Comparison of ENCODE assay signal across 9 mouse cellular contexts in the genomic region with DNA sequence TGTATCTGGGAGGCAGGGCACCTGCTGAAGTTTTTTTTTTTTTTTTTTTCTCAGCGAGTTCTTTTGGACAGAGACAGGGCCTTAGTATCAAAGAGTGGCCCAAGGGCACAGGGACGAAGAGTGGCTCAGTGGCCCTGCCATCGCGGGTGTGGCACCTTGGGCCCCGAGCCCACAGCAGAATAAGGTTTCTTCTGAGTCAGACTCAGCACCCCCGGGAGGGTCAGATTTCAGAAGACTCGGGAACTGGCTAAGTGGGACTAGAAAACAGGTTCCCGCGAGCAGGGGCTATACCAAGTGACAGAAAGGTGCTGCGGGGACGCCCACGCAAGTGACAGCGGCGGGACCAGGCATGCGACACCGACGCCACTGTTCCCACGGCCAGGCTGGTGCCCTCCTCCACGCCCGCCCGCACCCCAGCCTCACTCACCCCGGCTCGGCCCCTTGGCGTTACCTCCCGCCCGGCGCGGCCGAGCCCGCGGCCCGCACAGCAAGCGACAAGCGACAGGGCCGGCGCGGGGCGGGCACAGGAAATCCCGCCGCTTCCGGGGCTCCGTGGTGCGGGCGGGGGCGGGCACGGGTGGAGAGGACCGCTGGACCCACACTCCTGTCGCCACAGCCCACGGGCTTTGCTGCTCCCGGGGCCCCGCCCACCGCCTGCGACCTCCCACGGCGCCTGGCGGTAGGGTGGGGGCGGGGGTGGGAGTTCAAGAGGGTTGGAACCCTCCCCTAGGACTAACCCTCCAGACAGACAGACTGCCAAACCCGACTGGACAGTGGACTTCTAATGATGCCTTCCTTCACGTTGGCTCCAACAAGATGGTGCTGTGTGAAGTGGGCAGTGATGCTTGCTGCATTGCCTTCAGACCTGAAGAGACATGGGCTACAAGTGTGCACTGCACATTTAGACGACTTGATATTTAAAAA. TPM values are rescaled to one million over a fixed set of nuclear protein-coding genes. Genes with fewer than 3 reads are reported as not detected.
DNase-seq lines count a peak whose midpoint lies in the region; ATAC-seq lines count a peak whose summit lies in the region.
"Had no signal": no experiment of that assay in that cellular context is flagged by ENCODE, and none has a peak within 500 bp of the region (broad histone marks: within the 10 kb centered on the region; RNA-seq: fewer than 3 reads in every experiment).

A gene (minus strand): TSS at position 534 of the 924 bp plus-strand sequence.

- WGBS in intestine, embryonic 14.5 days, result 3% methylated on average over 58 of the region's 60 CpGs
- 2% methylated on average over 58 of the region's 60 CpGs for WGBS in limb, embryonic 10.5 days
- WGBS in midbrain, embryonic 15.5 days, result 2% methylated on average over 54 of the region's 60 CpGs

- H3K27me3 ChIP-seq in intestine, embryonic 14.5 days (replicated peaks; ENCODE audit: control insufficient read depth, insufficient read depth, low read length), result no peaks in the 10 kb centered on the region
- H3K27me3 ChIP-seq in limb, embryonic 10.5 days (ENCODE audit: low read depth, poor library complexity, severe bottlenecking), result peaks cover 18% of the 10 kb centered on the region
- no peaks in the 10 kb centered on the region for H3K27me3 ChIP-seq in midbrain, embryonic 15.5 days (replicated peaks)

- H3K36me3 ChIP-seq in intestine, embryonic 14.5 days (ENCODE audit: control insufficient read depth, insufficient read depth, low read length), result no peaks in the 10 kb centered on the region
- no peaks in the 10 kb centered on the region for H3K36me3 ChIP-seq in limb, embryonic 10.5 days
- no peaks in the 10 kb centered on the region for H3K36me3 ChIP-seq in midbrain, embryonic 15.5 days (replicated peaks)

- no peaks in the 10 kb centered on the region for H3K4me1 ChIP-seq in intestine, embryonic 14.5 days (replicated peaks; ENCODE audit: control insufficient read depth, insufficient read depth, low read length)
- peaks cover 8% of the 10 kb centered on the region for H3K4me1 ChIP-seq in limb, embryonic 10.5 days
- 0 out of 2 replicates have a peak, but pooled peaks cover 6% of the 10 kb centered on the region for H3K4me1 ChIP-seq in midbrain, embryonic 15.5 days

- no peaks in the 10 kb centered on the region for H3K9me3 ChIP-seq in intestine, embryonic 14.5 days (ENCODE audit: control insufficient read depth, low read length)
- no peaks in the 10 kb centered on the region for H3K9me3 ChIP-seq in limb, embryonic 10.5 days (replicated peaks)
- H3K9me3 ChIP-seq in midbrain, embryonic 15.5 days, result 0 out of 2 replicates have a peak, but pooled peaks cover under 1% of the 10 kb centered on the region

- ATAC-seq in intestine, embryonic 14.5 days (replicated peaks; ENCODE audit: low FRiP score, low TSS enrichment, low read depth), result peak; percentile 43; the same call in 1 of the 2 replicates
- ATAC-seq in midbrain, embryonic 15.5 days (replicated peaks), result peak; percentile 84

- H3K4me3 ChIP-seq in intestine, embryonic 14.5 days (ENCODE audit: low read depth, low read length), result peak within 1 kb of the TSS; percentile 52
- H3K4me3 ChIP-seq in limb, embryonic 10.5 days, result peak within 1 kb of the TSS; percentile 65
- H3K4me3 ChIP-seq in midbrain, embryonic 15.5 days, result peak within 1 kb of the TSS; percentile 87

- H3K27ac ChIP-seq in intestine, embryonic 14.5 days (ENCODE audit: low read depth), result no peak within 1 kb of the TSS
- peak within 1 kb of the TSS; percentile 69 for H3K27ac ChIP-seq in limb, embryonic 10.5 days
- peak within 1 kb of the TSS; percentile 43 for H3K27ac ChIP-seq in midbrain, embryonic 15.5 days

- peak; percentile 93 for DNase-seq in heart, adult 11 months
- no peak for DNase-seq in heart, adult 8-10 months (ENCODE audit: low spot score)
- peak; percentile 73 to 83 for DNase-seq in cerebellum, postnatal 25 days
- peak; percentile 15 to 55 for DNase-seq in gastrocnemius, adult 8-10 months (ENCODE audit: low spot score in 2 of 2)
- peak; percentile 54 for DNase-seq in intestine, embryonic 14.5 days (ENCODE audit: low spot score)
- DNase-seq in limb, embryonic 10.5 days (ENCODE audit: low spot score), result peak; percentile 48
- DNase-seq in urinary bladder, adult 2 months (ENCODE audit: low spot score), result peak; percentile 42

- peak within 1 kb of the TSS; percentile 56 for H3K9ac ChIP-seq in intestine, embryonic 14.5 days (ENCODE audit: low read length)
- H3K9ac ChIP-seq in midbrain, embryonic 15.5 days, result peak within 1 kb of the TSS; percentile 86

- peak within 1 kb of the TSS; percentile 99 for H3K4me2 ChIP-seq in intestine, embryonic 14.5 days (ENCODE audit: low read length)
- H3K4me2 ChIP-seq in midbrain, embryonic 15.5 days, result peak within 1 kb of the TSS; percentile 86

RNA-seq across cellular contexts. Expression of the gene that starts here (rescaled TPM):
- total RNA-seq in heart, adult 8-10 months (2022), result 1 to 10 TPM; 5.4 to 6.8 (median 6.5) TPM
- total RNA-seq in gastrocnemius, adult 8-10 months (2022), result 10 to 100 TPM in 3 of 4 experiments, 1 to 10 TPM in 1; 9.8 to 16.3 (median 13.7) TPM
- 0.41 and 0.71 TPM in 2 replicates for polyA plus RNA-seq in intestine, embryonic 14.5 days (2014; fragmentation: Nextera tagmentation; extraction: Ambion mirVana)
- 0.08 and 0.11 TPM in 2 replicates for polyA plus RNA-seq in limb, embryonic 10.5 days (2016; fragmentation: Nextera tagmentation; extraction: Ambion mirVana)
- polyA plus RNA-seq in midbrain, embryonic 15.5 days (2015; fragmentation: Nextera tagmentation; extraction: Ambion mirVana), result 12.3 and 14.1 TPM in 2 replicates
- 22.6 and 23.1 TPM in 2 replicates for polyA plus RNA-seq in urinary bladder, adult 2 months (2012; rRNA removed)
- total RNA-seq: hematopoietic stem cell, adult 5-6 weeks had no signal

Comparison
In these comparisons a context has a peak if more than half of its experiments do, and no peak if none do; other contexts are left out.
1. Peak in DNase-seq, ATAC-seq, H3K4me3 ChIP-seq, H3K9ac ChIP-seq and H3K4me2 ChIP-seq in intestine, embryonic 14.5 days; RNA of the gene not detected or under 1 TPM.
2. Peak in DNase-seq, H3K4me3 ChIP-seq and H3K27ac ChIP-seq in limb, embryonic 10.5 days; RNA of the gene not detected or under 1 TPM.